Mouse (Mus musculus) brain, adult 2 months (tissue): Measurements from ENCODE around the gene Atg2a.
A peak's percentile ranks its signal among the peaks of the same experiment; 100 is the strongest.
"Not testable (repeated sequence)": the region's sequence is repeated elsewhere in the genome, so short reads cannot be mapped to it uniquely, and the experiment has no call there.

Experiments
- DNase-seq: peaks from one replicate; pipeline ENCODE4 v3.0.0; 2011; ENCODE audit warnings: low read depth, low spot score

The Atg2a gene

DNA sequence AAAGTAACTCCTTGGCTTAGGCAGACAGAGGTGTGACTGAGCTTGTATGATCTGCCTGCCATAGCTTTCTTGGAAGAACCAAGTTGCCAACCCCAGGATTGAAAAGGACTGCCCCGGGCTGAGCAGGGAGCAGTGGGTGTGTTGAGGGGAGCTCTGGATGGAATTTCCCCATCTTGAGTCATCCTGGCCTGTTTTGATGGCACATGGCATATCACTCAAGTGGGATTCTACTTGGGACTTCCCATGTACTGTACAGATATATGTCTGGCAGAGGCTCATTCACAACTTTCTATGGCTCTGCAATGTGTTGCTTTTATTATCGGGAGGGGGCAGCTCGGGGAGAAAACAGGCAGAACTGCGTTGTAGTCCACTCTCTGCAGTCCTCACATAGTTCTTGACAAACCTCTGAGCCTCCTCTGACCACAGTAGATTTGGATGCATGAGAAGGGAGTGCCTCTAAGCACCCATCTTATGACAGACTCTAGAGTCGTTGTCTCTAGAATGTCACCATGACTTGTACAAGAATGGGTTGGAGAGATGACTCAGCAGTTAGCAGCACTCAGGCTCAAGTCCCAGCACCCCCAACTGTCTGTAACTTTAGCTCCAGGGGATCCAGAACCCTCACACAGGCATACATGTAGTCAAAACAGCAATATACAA, 55.2 kb downstream of the Atg2a start:
- DNase-seq, result no peak

DNA sequence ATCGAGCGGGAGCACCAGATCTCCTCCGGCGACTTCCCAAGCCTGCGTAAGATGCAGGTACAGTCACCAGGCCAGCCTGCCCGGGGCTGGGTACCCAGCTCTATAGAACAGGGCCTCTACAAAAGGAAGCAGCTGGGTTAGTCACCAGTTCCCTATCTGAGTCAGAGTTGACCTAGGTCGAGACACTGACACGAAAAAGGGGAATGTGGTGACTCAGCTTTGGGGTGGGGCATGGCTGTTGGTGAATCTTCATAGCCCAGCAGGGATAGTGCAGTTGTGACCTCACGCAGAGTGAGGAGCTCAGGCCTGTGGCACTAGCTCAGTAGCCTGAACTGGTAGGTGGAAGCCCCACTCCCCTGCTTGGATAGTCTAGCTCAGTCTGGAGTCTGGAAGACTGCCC, 56.2 kb downstream of the Atg2a start:
- peak; percentile 62 for DNase-seq

DNA sequence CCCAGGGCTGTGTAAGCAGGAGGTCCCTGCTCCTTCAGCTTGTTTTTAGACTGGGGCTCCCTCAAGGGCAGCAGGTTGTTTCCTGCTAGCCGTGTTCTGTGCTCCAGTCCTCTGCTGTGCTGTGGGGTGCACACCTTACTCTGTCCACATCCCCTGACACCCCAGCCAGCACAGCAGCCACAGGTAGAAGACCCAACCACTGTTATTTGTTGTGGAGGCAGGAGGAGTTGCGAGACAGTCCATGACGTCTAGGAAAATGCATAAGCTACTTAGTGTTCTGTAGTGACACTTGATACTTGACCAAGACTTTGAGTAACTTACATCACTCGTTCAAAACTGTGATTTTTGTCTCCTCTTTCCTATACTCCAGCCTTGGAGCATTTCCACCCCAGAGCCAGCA, 57.5 kb downstream of the Atg2a start:
- DNase-seq, result no peak

DNA sequence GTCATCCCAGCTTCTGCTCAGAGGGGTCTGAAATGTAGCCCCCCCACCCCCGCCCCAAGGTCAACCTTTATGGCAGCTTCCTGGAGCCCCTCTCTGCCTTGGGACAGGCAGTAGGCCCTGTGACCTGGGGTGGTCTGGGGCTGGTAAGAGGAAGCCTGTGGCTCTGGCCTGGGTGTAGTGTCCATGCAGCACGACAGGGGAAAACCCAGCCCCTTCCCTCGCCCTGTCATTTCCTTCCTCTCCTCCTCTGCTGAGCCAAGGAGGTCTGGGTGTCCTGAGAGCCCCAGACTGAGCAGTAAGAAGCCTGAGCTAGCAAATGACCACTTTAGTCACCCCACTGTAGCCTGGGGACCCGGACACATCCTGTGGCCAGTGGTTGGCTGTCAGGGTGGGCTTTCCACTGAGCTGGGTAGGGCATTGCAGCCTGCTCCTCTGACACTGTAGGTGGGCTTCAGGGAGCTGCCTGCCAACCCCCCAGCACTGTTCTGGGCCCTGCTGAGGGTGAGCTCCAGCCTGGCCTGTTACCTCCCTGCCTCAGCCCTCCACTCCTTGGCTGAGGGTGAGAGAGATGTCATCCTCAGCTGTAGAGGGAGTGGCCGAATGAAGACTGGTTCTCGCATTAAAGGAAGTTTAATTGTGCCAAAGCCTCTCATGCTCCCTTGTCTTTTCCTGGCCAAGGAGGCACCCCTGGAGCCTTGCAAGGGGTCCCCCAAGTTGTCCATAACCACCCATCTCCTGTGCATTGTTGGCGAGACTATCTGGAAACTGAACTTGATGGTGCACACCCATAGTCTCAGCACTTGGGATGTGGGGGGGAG, 58.2 kb downstream of the Atg2a start:
- no peak for DNase-seq

GRCm38 (mm10) chr19:6300402-6300841, 59.0 kb downstream of the Atg2a start:
- no peak for DNase-seq

GRCm38 (mm10) chr19:6302114-6302513, 60.6 kb downstream of the Atg2a start:
- DNase-seq, result peak; percentile 59

DNA sequence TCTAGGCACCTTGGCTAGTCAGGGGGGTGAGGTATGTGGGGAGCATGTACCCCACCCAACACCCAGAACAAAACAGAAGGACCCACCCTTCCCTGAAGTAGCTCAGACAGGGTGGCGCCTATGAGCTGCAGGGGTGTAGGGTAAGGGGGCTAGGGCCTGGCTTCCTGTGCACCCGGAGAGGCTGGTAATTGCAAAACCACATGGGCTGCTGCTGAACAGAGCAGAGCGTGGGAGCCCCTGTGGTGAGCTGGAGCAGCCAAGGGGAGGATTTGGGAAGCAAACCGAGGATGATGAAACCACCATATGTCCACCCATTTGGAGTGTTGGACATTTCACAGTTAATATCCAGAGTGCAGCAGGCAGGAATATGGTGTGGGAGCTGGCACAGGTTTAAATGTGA, 61.1 kb downstream of the Atg2a start:
- peak; percentile 97 for DNase-seq

GRCm38 (mm10) chr19:6303831-6304230, 62.4 kb downstream of the Atg2a start:
- DNase-seq, result peak; percentile 63

GRCm38 (mm10) chr19:6304787-6305516, 63.5 kb downstream of the Atg2a start:
- DNase-seq, result peak; percentile 95

GRCm38 (mm10) chr19:6305517-6306115, 64.1 kb downstream of the Atg2a start:
- DNase-seq, result no peak

DNA sequence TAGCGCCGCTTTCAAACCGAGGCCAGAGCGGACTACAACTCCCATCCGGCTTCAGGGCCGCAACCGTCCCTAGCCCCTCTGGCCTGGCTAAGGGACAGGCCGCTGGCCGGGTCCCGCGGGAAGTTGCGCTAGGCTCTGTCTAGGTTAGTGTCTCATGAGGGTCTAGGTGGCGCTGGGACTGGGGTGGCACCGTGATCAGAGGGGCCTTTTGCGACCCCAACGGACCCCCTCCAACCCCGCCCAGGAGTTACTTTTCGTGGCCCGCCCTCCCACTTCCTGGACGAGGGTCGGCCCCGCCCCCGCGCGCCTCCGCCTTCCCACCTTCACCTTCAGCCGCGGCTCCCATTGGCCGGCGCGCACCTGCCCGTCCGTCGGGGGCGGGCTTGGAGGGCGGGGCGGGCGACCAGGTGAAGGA, 64.7 kb downstream of the Atg2a start, which contains the start of gene Cdc42bpg:
Gene Cdc42bpg (plus strand): TSS at position 320 of the 415 bp plus-strand sequence.
- DNase-seq, result peak; percentile 82

- peak; percentile 62 for DNase-seq
Measured at GRCm38 (mm10) chr19:6306586-6306985, 65.1 kb downstream of the Atg2a start.

DNA sequence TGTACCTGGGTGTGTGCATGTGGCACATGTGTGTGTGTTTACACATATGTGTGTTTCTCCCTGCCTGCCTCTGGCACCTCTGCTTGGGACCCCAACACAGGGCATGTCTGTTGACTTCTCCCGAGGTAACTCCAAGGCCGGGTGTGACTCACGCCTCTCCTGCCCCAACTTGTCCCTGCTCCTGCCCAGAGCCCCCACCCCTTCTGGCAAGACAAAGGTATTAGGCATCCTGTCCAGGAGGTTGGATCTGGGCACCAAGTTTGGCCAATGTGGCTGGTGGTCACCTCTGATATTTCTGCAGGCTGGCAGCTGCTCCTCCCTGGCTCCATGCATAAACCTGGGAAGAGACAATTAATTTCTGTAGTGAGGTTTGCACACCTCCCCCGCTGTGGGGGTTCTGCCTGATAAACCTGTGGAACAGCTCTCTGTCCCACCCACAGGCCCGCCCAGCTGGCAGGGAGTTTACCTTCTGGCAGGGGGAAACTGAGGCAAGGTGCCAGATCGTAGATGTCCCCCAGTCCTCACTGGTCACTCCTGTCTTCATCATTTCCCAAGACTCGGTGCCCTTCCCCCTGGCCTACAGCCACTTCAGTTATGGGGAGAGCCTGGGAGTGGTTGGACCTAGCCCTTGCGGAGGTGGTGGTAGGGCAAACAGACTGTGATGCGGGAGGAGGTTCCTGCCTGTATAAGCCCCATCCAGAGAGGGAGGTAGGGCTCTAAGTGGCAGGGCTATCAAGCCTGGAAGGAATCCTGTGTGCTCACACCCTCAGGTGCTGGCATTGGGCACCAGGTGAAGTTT, 66.5 kb downstream of the Atg2a start:
- no peak for DNase-seq

DNA sequence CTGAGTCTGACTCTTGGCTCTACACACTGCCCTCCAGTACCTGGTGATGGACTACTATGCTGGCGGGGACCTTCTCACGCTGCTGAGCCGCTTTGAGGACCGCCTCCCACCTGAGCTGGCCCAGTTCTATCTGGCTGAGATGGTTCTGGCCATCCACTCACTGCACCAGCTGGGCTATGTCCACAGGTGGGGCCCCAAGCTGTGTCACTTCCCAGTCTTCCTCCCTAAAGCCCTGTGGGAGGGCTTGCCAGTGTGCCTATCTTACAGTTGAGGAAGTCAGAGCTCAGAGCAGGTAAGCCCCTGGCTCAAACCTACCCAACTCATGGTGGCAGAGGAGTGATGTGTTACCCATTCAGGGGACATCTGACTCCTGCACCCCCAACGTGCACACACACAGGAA, 68.7 kb downstream of the Atg2a start:
- DNase-seq, result no peak

DNA sequence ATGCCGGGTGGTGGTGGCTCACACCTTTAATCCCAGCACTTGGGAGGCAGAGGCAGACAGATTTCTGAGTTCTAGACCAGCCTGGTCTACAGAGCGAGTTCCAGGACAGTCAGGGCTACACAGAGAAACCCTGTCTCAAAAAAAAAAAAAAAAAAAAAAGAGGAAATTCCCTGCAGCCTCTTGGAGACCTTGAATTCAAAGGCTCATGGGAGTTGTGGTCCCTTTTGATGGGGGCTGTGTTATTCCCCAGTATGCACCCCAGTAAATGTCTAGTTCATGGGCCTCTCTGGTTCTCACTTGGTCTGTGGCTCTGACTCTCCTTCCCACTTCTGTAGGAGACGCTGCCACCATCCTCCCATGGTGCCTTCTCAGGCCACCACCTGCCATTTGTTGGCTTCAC, 70.3 kb downstream of the Atg2a start:
- DNase-seq, result not testable (repeated sequence)
